Mouse (Mus musculus) heart, embryonic 12.5 days (tissue): ENCODE measurements around the gene S100a11. TPM values are rescaled to one million over a fixed set of nuclear protein-coding genes. Genes with fewer than 3 reads are reported as not detected.
A peak's percentile ranks its signal among the peaks of the same experiment; 100 is the strongest.

ENCODE experiments used
- ATAC-seq: fragments of 200-750 bp; cut with Nextera tagmentation; 2 replicates; pipeline ENCODE4 v1.8.0; 2017; ENCODE audit warnings: moderate TSS enrichment, moderate library complexity; ENCODE audit not compliant: insufficient number of reproducible peaks, low FRiP score
- H3K27ac ChIP-seq: fragments of 300-500 bp; sonication (generic); 2 replicates; pipeline ENCODE4 v1.5.1; 2016; ENCODE audit warnings: mild to moderate bottlenecking, moderate library complexity; ENCODE audit not compliant: poor library complexity, severe bottlenecking
- H3K27me3 ChIP-seq: fragments of 300-500 bp; sonication (generic); replicated peaks from 2 replicates; pipeline ENCODE4 v1.6.1; 2016; ENCODE audit warnings: mild to moderate bottlenecking, moderate library complexity
- H3K36me3 ChIP-seq: fragments of 300-500 bp; sonication (generic); 2 replicates; pipeline ENCODE4 v1.6.1; 2016; ENCODE audit warnings: mild to moderate bottlenecking, moderate library complexity
- H3K4me1 ChIP-seq: fragments of 300-500 bp; sonication (generic); replicated peaks from 2 replicates; pipeline ENCODE4 v1.6.1; 2016; ENCODE audit warnings: mild to moderate bottlenecking
- H3K4me2 ChIP-seq: fragments of 300-500 bp; sonication (generic); 2 replicates; pipeline ENCODE4 v1.6.1; 2016; ENCODE audit warnings: mild to moderate bottlenecking, moderate library complexity
- H3K4me3 ChIP-seq: fragments of 300-500 bp; sonication (generic); 2 replicates; pipeline ENCODE4 v1.5.1; 2016; ENCODE audit warnings: mild to moderate bottlenecking
- H3K9ac ChIP-seq: fragments of 300-500 bp; sonication (generic); 2 replicates; pipeline ENCODE4 v1.6.1; 2016; ENCODE audit warnings: mild to moderate bottlenecking, moderate library complexity
- H3K9me3 ChIP-seq: fragments of 300-500 bp; sonication (generic); replicated peaks from 2 replicates; pipeline ENCODE4 v1.6.1; 2016; ENCODE audit warnings: mild to moderate bottlenecking, moderate library complexity
- WGBS: fragments of 180-500 bp; shearing (Covaris S2); methylation state at CpG from one replicate; pipeline ENCODE4 v1.1.7; 2016; 5-methylcytosine and 5-hydroxymethylcytosine counted together
- polyA plus RNA-seq: library from polyadenylated mRNA; unstranded; fragments of >200 nt; fragmentation: Nextera tagmentation; extraction: Ambion mirVana; gene quantifications from 2 replicates; pipeline ENCODE4 v1.2.1, GENCODE M21; 2016

S100a11 gene
- polyA plus RNA-seq, 1 experiment from 2014 or later, result 860 TPM

DNA sequence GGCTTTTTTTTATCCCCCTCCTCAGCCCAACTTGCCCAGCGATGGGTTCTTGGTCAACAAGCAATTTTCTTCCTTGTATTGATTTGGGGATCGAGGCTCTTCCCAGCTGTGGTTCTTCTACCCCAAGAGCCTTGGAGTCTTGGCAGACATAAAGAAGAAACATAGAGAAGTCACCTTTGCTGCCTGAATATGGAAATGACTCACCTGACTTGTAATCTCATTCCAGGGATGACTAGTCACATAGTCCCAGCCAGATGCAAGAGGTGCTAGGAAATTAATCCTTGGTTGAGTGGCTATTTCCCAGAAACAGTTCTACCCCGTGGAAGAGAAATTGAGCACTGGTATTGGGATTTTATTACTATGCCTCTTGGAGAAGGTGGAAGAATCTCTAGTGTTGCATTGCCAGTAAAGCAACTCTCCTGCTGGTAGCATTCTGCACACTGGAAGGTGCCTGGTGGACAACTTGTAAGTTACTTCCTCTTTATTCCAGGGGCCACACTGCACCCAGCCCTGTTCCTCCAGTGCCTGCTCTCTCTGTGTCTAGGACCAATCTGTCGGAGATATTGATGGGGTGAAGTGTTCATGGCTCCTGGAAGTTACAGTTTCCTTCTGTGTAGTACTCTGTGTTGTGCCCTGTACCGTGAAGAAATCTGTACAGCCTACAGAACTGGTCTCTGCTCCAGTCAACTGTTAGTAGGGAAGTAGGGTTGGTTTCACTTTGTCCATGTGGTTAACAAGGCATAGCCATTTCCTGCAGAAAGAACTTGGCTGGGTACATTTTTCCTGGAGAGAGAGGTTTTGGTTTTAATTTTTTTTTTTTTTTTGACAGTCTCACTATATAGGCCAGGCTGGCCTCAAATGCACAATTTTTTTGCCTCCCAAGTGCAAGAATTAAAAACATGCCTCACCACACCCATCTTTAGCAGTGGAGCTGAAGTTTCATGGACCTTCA, 31.9 kb downstream of the S100a11 start:
- H3K4me3 ChIP-seq, result no peak overlapping the region
- H3K4me1 ChIP-seq, result peaks cover 21% of the 10 kb centered on the region
- H3K9ac ChIP-seq, result no peak overlapping the region
- no peak for ATAC-seq
- no peaks in the 10 kb centered on the region for H3K27me3 ChIP-seq
- 75% methylated on average over 5 of the region's 5 CpGs for WGBS
- no peaks in the 10 kb centered on the region for H3K9me3 ChIP-seq
- H3K36me3 ChIP-seq, result no peaks in the 10 kb centered on the region
- no peak overlapping the region for H3K27ac ChIP-seq
- H3K4me2 ChIP-seq, result no peak overlapping the region

DNA sequence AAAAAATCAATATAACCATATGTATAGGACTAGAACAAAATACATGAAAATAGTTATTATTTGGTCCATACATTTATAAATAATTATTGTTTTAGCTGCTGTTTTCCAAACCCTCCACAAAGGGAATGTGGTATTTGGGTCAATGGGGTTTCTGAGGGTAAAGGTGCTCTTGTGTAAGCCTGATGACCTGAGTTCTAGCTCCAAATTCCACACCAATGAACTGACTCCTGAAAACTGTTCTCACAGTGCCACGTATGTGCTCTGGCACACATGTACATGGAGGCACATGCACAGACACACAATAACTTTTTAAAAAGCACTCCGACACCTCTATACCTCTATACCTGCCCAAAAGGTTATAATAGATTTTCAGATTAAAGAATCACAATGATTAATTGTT, 33.0 kb downstream of the S100a11 start:
- WGBS, result 89% methylated on average over 2 of the region's 2 CpGs
- H3K9me3 ChIP-seq, result no peaks in the 10 kb centered on the region

DNA sequence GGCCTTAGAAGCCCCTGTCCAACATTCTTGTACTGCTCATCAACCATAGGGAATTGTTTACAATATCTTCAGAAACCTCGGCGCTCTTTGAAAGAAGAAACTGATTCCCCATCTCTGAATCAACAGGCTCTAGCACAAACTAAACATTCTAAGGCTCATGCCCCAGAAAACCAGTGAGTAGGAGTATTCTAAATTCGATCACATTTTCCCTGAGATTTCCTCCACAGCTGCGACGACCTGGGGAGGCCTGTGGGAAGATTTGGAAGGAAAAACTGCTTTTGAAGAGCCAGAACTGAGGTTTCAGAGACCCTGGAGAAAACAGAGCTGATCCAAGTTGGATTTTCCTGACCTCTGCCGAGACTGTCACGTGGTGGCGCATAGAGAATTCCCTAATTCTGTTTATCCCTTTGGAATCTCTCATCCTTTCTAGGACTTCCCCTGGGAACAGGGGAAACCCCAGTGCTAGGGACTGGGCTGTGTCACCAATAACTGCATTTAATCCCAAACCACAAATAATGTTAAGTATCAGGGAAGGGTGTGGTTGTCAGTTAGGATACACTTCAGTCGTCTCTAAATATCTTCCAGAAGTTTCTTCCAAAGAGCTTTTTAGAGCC, 33.6 kb downstream of the S100a11 start:
- Histone ChIP-seq H3K4me1 (peaks cover 21% of the 10 kb centered on the region), H3K4me3 (no peak overlapping the region), H3K4me2 (peak overlapping the region; percentile 90; the same call in 1 of the 2 replicates), H3K9ac (no peak overlapping the region), H3K36me3 (no peaks in the 10 kb centered on the region), H3K9me3 (no peaks in the 10 kb centered on the region), H3K27ac (no peak overlapping the region), H3K27me3 (no peaks in the 10 kb centered on the region)
- ATAC-seq, result no peak
- 60% methylated on average over 9 of the region's 9 CpGs for WGBS

More for the DNA sequence above, 33.0 kb downstream of the S100a11 start:
- Histone ChIP-seq H3K27ac (no peak overlapping the region), H3K27me3 (no peaks in the 10 kb centered on the region), H3K36me3 (no peaks in the 10 kb centered on the region), H3K4me2 (no peak overlapping the region), H3K4me1 (peaks cover 21% of the 10 kb centered on the region), H3K4me3 (no peak overlapping the region), H3K9ac (no peak overlapping the region)
- ATAC-seq, result no peak

DNA sequence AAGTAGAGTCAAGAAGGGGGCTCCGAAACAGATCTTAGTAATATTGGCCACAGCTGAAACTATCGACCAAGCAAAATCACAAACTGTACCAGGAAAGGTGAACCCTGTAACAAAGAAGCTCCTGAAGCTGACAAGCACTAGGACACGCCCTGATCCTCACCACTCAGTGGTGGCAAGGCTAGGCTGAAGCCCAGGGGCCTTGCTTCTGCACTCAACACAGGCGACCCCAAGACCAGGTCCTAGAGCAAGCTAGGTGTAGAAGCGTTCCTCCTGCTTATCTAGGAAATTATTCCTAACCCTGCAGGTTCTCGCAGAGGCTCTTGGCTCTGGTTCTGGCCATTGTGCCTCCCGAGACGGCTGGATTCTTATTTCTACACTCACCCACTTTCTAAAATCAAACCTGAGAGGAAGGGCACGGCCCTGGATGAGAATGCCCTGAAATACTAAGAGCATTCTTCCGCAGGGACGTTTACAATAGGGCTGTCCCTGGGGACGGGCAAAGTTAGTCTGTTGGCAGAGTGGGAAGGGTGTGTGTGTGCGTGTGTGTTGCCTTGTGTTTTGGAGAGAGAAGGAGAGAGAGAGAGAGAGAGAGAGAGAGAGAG, 34.2 kb downstream of the S100a11 start:
- Histone ChIP-seq H3K9me3 (no peaks in the 10 kb centered on the region), H3K4me3 (peak overlapping the region; percentile 85), H3K36me3 (no peaks in the 10 kb centered on the region), H3K4me2 (peak overlapping the region; percentile 90), H3K27ac (no peak overlapping the region), H3K4me1 (peaks cover 21% of the 10 kb centered on the region), H3K27me3 (no peaks in the 10 kb centered on the region), H3K9ac (peak overlapping the region; percentile 89)
- WGBS, result 16% methylated on average over 12 of the region's 13 CpGs
- 0 out of 2 replicates have a peak, but pooled peaks have one; percentile 24 for ATAC-seq

DNA sequence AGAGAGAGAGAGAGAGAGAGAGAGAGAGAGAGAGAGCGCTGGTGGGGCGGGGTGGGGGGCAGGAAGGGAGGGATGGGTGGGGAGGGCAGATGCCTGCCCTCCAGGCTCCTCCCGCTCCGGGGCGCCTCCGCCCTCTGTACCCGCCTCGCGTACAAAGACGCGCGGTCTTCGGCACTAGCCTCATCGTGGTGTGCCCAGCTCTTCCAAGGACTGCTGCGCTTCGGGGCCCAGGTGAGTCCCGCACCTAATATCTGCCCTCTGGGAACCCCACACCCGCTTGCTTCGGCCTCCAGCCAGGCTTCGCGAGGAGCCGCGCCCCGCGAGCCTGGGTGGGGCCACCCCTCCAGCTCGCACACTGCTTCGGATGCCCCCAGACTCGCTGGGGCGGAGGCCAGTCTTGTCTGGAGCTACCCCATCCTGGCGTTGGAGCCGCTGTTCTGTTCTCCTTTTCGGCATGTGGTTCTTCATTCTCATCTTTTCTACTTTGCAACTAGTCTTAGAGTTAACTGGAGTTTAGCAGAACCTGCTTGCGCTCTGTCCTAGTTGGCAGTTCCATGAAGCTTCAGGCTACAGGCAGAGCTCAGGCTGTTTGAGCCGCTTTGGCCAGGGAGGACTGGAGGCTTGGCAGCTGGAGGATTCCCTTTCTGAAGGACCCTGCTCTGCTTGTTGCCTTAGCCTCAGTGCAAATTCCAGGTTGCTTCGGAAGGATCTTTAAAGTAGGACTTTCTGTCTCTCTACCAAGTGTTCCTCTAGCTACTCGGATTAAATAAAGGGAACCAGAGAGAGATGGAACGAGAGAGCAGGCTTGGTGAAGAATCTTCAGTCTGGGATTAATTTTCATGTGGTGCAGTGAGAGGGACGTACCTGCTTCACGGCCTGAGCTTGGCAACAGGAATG, 34.9 kb downstream of the S100a11 start, which contains the start of gene S100a10:
TSS of gene S100a10 (plus strand) at position 100 of the 897 bp plus-strand sequence.
- WGBS, result under 1% methylated on average over 26 of the region's 39 CpGs
- Histone ChIP-seq H3K27ac (peak within 1 kb of the TSS; percentile 87), H3K9me3 (no peaks in the 10 kb centered on the region), H3K4me3 (peak within 1 kb of the TSS; percentile 85), H3K36me3 (no peaks in the 10 kb centered on the region), H3K4me2 (peak within 1 kb of the TSS; percentile 90), H3K9ac (peak within 1 kb of the TSS; percentile 89), H3K4me1 (peaks cover 19% of the 10 kb centered on the region), H3K27me3 (no peaks in the 10 kb centered on the region)
- ATAC-seq, result peak; percentile 86

DNA sequence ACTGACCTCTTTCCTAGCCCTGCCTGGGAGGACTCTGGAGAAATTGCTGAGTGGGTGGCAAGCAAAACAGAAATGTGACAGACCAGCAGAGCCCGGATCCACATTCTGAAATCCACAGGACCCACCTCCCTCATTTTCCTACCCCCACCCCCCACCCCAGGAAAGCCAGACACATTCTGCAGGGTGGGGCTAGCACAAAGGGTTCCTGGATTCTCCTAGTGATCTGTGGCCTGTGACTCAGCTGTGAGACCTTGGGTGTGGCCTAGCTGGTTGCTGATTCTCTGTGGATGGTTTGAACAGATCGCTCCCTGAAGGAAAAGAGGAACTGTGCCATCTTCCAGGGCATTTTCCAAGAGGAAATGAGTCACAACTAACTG, 35.6 kb downstream of the S100a11 start:
- peak; percentile 71 for ATAC-seq
- Histone ChIP-seq H3K4me2 (peak overlapping the region; percentile 90), H3K27ac (peak overlapping the region; percentile 87), H3K36me3 (0 out of 2 replicates have a peak, but pooled peaks cover 1% of the 10 kb centered on the region), H3K9ac (peak overlapping the region; percentile 89), H3K4me1 (peaks cover 18% of the 10 kb centered on the region), H3K9me3 (no peaks in the 10 kb centered on the region), H3K4me3 (peak overlapping the region; percentile 85), H3K27me3 (no peaks in the 10 kb centered on the region)
- WGBS, result 11% methylated on average over 2 of the region's 2 CpGs

DNA sequence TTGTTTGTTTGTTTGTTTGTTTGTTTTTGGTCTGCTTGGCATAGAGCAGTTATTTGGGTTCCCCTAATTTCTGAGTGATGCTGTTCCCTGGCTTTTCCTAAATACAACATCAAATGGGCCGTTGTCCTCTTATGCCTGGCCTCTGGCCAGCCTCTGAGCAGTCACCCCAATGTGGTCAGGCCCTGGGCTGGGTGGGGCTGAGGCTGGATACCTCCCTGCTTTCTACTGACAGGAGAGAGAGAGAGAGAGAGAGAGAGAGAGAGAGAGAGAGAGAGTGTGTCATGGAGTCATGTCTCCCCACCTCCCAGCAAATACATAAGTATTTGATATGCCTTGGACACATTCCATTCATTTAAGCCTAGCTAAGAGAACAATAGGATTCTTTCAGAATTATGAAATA, 36.3 kb downstream of the S100a11 start:
- Histone ChIP-seq H3K4me1 (peaks cover 18% of the 10 kb centered on the region), H3K36me3 (peaks cover 8% of the 10 kb centered on the region), H3K9me3 (no peaks in the 10 kb centered on the region), H3K4me2 (peak overlapping the region; percentile 90), H3K9ac (0 out of 2 replicates have a peak overlapping the region, but pooled peaks have one; percentile 89), H3K27ac (no peak overlapping the region), H3K4me3 (peak overlapping the region; percentile 85), H3K27me3 (no peaks in the 10 kb centered on the region)
- no peak for ATAC-seq
- WGBS, result 27% methylated on average over 1 of the region's 1 CpGs

DNA sequence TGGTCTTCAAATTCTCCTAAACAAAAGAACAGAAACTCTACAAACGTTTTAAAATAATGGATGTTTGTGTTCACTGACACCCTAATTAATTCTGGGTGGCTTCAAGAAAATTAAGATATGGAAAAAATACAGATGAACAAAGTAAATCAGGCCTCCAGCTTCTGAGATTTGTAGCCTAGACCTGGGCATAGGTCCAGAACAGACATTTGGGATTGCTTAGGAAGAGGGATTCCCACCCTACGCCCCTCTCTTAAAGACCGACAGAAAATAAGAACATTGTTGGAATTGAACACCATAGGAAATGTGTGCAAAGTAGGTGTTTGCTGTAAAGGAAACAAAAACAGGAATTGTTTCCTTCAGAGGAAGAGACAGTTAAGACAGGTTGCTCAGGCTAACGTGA, 37.2 kb downstream of the S100a11 start:
- no peak overlapping the region for H3K27ac ChIP-seq
- no peaks in the 10 kb centered on the region for H3K27me3 ChIP-seq
- peaks cover 18% of the 10 kb centered on the region for H3K4me1 ChIP-seq
- H3K9me3 ChIP-seq, result no peaks in the 10 kb centered on the region
- no peak for ATAC-seq
- no peak overlapping the region for H3K4me3 ChIP-seq
- 56% methylated on average over 4 of the region's 4 CpGs for WGBS
- peaks cover 17% of the 10 kb centered on the region for H3K36me3 ChIP-seq
- no peak overlapping the region for H3K9ac ChIP-seq
- peak overlapping the region; percentile 15 for H3K4me2 ChIP-seq

DNA sequence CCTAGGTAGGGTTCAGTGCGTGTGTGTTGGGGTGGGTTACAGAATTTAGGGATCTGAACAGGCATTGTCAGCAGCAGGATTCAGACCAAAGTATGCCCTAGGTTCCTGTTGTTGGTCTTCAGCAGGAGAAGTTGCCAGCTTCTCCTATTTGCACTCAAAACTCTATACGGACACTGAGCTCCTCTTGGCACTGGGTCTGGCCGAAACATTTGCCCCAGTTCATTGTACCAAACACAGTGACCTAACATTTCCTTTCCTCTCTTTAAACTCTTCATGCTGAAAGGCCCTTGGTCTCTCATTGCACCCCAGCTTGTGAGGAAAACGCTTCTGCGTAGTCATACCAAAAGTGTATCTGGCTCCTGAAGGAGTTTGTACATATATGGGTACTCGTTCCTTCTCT, 39.7 kb downstream of the S100a11 start:
- Histone ChIP-seq H3K9me3 (no peaks in the 10 kb centered on the region), H3K4me2 (no peak overlapping the region), H3K27ac (no peak overlapping the region), H3K4me3 (no peak overlapping the region), H3K36me3 (peaks cover 36% of the 10 kb centered on the region), H3K9ac (no peak overlapping the region), H3K4me1 (peaks cover 14% of the 10 kb centered on the region), H3K27me3 (no peaks in the 10 kb centered on the region)
- ATAC-seq, result no peak
- WGBS, result 90% methylated on average over 6 of the region's 6 CpGs

DNA sequence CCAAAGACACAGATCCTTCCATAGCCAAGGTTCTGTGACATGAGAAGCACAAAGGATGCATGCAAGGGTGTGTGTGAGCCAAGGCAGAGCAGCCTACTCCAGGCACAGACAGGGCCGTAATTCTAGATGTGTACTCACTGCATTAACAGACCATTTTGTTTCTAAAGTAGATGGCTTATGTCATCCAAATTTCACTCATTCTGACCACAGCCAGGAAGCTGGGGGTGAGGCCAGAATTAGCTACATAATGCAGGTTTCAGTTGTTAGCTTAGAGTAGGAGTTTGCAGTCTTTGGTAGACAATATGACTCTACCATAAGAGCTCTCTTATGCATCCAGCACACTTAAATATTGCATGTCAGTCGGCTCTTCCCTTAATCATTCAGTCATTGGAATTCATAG, 42.1 kb downstream of the S100a11 start:
- Histone ChIP-seq H3K27me3 (no peaks in the 10 kb centered on the region), H3K4me1 (no peaks in the 10 kb centered on the region), H3K36me3 (peaks cover 36% of the 10 kb centered on the region), H3K9ac (no peak overlapping the region), H3K27ac (no peak overlapping the region), H3K4me2 (no peak overlapping the region), H3K4me3 (no peak overlapping the region), H3K9me3 (no peaks in the 10 kb centered on the region)
- ATAC-seq, result no peak
- 74% methylated on average over 2 of the region's 2 CpGs for WGBS
